Mouse (Mus musculus) kidney, adult 8-10 months (tissue): ENCODE measurements around the gene Fam171a2.

Experiments
- DNase-seq, 2 experiments: peaks; one replicate each; pipeline ENCODE4 v3.0.0; 2022

The Fam171a2 gene

GRCm38 (mm10) chr11:102409795-102410330, 37.6 kb downstream of the Fam171a2 start:
- peak in 1 of 2 experiments; percentile 42 for DNase-seq

GRCm38 (mm10) chr11:102408888-102409794, 38.3 kb downstream of the Fam171a2 start:
- peak in 1 of 2 experiments; percentile 61 for DNase-seq

- peak; percentile 99 for DNase-seq
Observed at GRCm38 (mm10) chr11:102408344-102408876, 39.1 kb downstream of the Fam171a2 start.

- DNase-seq: no peak
Observed at GRCm38 (mm10) chr11:102407834-102408215, 39.7 kb downstream of the Fam171a2 start, which contains the start of gene Slc25a39. Slc25a39 (minus strand) TSS chr11:102407946.

GRCm38 (mm10) chr11:102406900-102407833, 40.3 kb downstream of the Fam171a2 start:
- peak; percentile 87 to 90 for DNase-seq

- no peak for DNase-seq
Observed at GRCm38 (mm10) chr11:102406401-102406800, 41.1 kb downstream of the Fam171a2 start.

- no peak for DNase-seq
Observed at GRCm38 (mm10) chr11:102405544-102406285, 41.8 kb downstream of the Fam171a2 start.

GRCm38 (mm10) chr11:102404161-102405010, 43.1 kb downstream of the Fam171a2 start:
- DNase-seq: peak; percentile 58 to 73

GRCm38 (mm10) chr11:102403657-102404056, 43.8 kb downstream of the Fam171a2 start:
- no peak for DNase-seq

GRCm38 (mm10) chr11:102401898-102402500, 45.5 kb downstream of the Fam171a2 start:
- no peak for DNase-seq

- no peak for DNase-seq
Observed at GRCm38 (mm10) chr11:102400513-102401084, 46.9 kb downstream of the Fam171a2 start.

- DNase-seq: no peak
Observed at GRCm38 (mm10) chr11:102399610-102400072, 47.8 kb downstream of the Fam171a2 start.

- DNase-seq: no peak
Observed at GRCm38 (mm10) chr11:102399107-102399506, 48.4 kb downstream of the Fam171a2 start.

- peak in 1 of 2 experiments; percentile 66 for DNase-seq
Observed at GRCm38 (mm10) chr11:102398007-102398825, 49.3 kb downstream of the Fam171a2 start.

GRCm38 (mm10) chr11:102396671-102397141, 50.8 kb downstream of the Fam171a2 start:
- no peak for DNase-seq

- no peak for DNase-seq
Observed at GRCm38 (mm10) chr11:102396263-102396662, 51.2 kb downstream of the Fam171a2 start.

- DNase-seq: no peak
Observed at GRCm38 (mm10) chr11:102395250-102395649, 52.2 kb downstream of the Fam171a2 start.

GRCm38 (mm10) chr11:102394421-102395124, 52.9 kb downstream of the Fam171a2 start:
- DNase-seq: no peak
